In the genomic region with DNA sequence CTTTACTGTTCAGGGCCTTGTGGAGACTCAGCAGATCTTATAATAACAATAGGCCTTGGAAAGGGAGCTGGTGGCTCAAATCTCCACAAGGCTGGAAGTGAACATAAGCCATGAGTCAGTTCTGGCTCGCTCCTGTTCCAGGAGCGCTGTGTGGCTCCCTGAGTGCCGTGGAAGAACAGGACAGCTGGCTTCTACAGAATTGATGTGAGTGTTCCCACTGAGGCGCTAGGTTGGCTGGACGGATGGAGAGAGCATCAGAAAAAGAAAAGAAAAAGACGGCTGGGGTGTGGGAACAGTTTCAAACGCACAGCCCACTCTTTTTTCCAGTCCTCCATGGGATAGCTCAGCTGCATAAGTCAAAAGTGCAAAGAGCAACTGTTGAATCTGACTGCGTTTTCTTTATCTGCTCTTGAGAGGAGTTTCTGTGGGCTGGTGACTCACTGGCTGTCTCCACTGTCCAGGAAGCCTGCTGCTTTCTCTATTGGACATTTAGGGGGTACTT, we compare ENCODE assay signal across 11 mouse cellular contexts. TPM values are rescaled to one million over a fixed set of nuclear protein-coding genes. Genes with fewer than 3 reads are reported as not detected.
DNase-seq lines count a peak whose midpoint lies in the region; ATAC-seq lines count a peak whose summit lies in the region.
"Had no signal": no experiment of that assay in that cellular context is flagged by ENCODE, and none has a peak within 500 bp of the region (broad histone marks: within the 10 kb centered on the region; RNA-seq: fewer than 3 reads in every experiment).

No protein-coding gene starts in this region.

- no peaks in the 10 kb centered on the region for H3K27me3 ChIP-seq in lung, embryonic 15.5 days
- H3K27me3 ChIP-seq in heart, embryonic 12.5 days (replicated peaks), result no peaks in the 10 kb centered on the region
- no peaks in the 10 kb centered on the region for H3K27me3 ChIP-seq in stomach, embryonic 15.5 days (replicated peaks)

- H3K9me3 ChIP-seq in lung, embryonic 15.5 days, result no peaks in the 10 kb centered on the region
- H3K9me3 ChIP-seq in heart, embryonic 12.5 days (replicated peaks), result no peaks in the 10 kb centered on the region
- H3K9me3 ChIP-seq in stomach, embryonic 15.5 days, result no peaks in the 10 kb centered on the region

- H3K9ac ChIP-seq in lung, embryonic 15.5 days, result no peak overlapping the region
- H3K9ac ChIP-seq in heart, embryonic 12.5 days, result no peak overlapping the region
- H3K9ac ChIP-seq in stomach, embryonic 15.5 days, result no peak overlapping the region

- DNase-seq in adrenal gland, postnatal 14 days, result peak; percentile 51
- no peak for DNase-seq in adrenal gland, adult 18-20 months (ENCODE audit: low spot score in 2 of 2)
- no peak for DNase-seq in lung, postnatal 14 days
- DNase-seq in urinary bladder, adult 2 months (ENCODE audit: low spot score), result no peak
- DNase-seq in spleen, adult 12 weeks (ENCODE audit: low spot score), result no peak
- DNase-seq: adrenal gland, postnatal 10 days; B cell, adult 2 months; right cerebral cortex, postnatal 4 days had no signal

- H3K4me3 ChIP-seq in lung, embryonic 15.5 days, result no peak overlapping the region
- no peak overlapping the region for H3K4me3 ChIP-seq in heart, embryonic 12.5 days
- no peak overlapping the region for H3K4me3 ChIP-seq in stomach, embryonic 15.5 days (replicated peaks)

- peaks cover 13% of the 10 kb centered on the region for H3K36me3 ChIP-seq in lung, embryonic 15.5 days
- H3K36me3 ChIP-seq in heart, embryonic 12.5 days, result peaks cover 8% of the 10 kb centered on the region
- peaks cover 2% of the 10 kb centered on the region; the same call in 1 of the 2 replicates for H3K36me3 ChIP-seq in stomach, embryonic 15.5 days

- H3K4me1 ChIP-seq in lung, embryonic 15.5 days, result peaks cover 5% of the 10 kb centered on the region
- peaks cover 20% of the 10 kb centered on the region for H3K4me1 ChIP-seq in heart, embryonic 12.5 days (replicated peaks)
- peaks cover 11% of the 10 kb centered on the region for H3K4me1 ChIP-seq in stomach, embryonic 15.5 days

- WGBS in lung, embryonic 15.5 days, result 51% methylated on average over 8 of the region's 8 CpGs
- WGBS in heart, embryonic 12.5 days, result 35% methylated on average over 8 of the region's 8 CpGs
- 49% methylated on average over 8 of the region's 8 CpGs for WGBS in stomach, embryonic 15.5 days

- no peak for ATAC-seq in lung, embryonic 15.5 days (ENCODE audit: borderline replicate concordance, extremely low read depth, low FRiP score, low TSS enrichment)
- peak; percentile 73 for ATAC-seq in heart, embryonic 12.5 days (ENCODE audit: insufficient number of reproducible peaks, low FRiP score)
- 0 out of 2 replicates have a peak, but pooled peaks have one; percentile 39 for ATAC-seq in stomach, embryonic 15.5 days (ENCODE audit: insufficient read depth, low FRiP score, low read depth)

- H3K4me2 ChIP-seq in lung, embryonic 15.5 days, result no peak overlapping the region
- H3K4me2 ChIP-seq in heart, embryonic 12.5 days, result peak overlapping the region; percentile 14
- H3K4me2 ChIP-seq in stomach, embryonic 15.5 days, result no peak overlapping the region

- H3K27ac ChIP-seq in lung, embryonic 15.5 days, result 0 out of 2 replicates have a peak overlapping the region, but pooled peaks have one; percentile 8
- peak overlapping the region; percentile 85 for H3K27ac ChIP-seq in heart, embryonic 12.5 days (ENCODE audit: poor library complexity, severe bottlenecking)
- peak overlapping the region; percentile 59; the same call in 1 of the 2 replicates for H3K27ac ChIP-seq in stomach, embryonic 15.5 days

RNA-seq across cellular contexts. Expression of a gene that starts 22.9 kb away (rescaled TPM):
- 66.1 and 68.1 TPM in 2 replicates for total RNA-seq in adrenal gland, postnatal 14 days (2021)
- 10 to 100 TPM; 34.9 to 63.6 TPM for total RNA-seq in adrenal gland, adult 18-20 months (2021)
- polyA plus RNA-seq in lung, embryonic 15.5 days (2015; fragmentation: Nextera tagmentation; extraction: Ambion mirVana), result 7.9 and 9.9 TPM in 2 replicates
- polyA plus RNA-seq in heart, embryonic 12.5 days (2016; fragmentation: Nextera tagmentation; extraction: Ambion mirVana), result 7.0 and 7.8 TPM in 2 replicates
- 7.6 and 9.1 TPM in 2 replicates for polyA plus RNA-seq in stomach, embryonic 15.5 days (2015; fragmentation: Nextera tagmentation; extraction: Ambion mirVana)
- 31.4 and 35.0 TPM in 2 replicates for polyA plus RNA-seq in urinary bladder, adult 2 months (2012; rRNA removed)

Comparison
In these comparisons a context has a peak if more than half of its experiments do, and no peak if none do; other contexts are left out.
1. H3K27ac ChIP-seq: peak in every context shown above with its lines; median percentile 85 in heart, embryonic 12.5 days; 59 in stomach, embryonic 15.5 days; 8 in lung, embryonic 15.5 days.